Mouse (Mus musculus): ENCODE results near the gene Olfr1312. TPM values are rescaled to one million over a fixed set of nuclear protein-coding genes. Genes with fewer than 3 reads are reported as not detected.

Olfr1312 gene
- total and polyA plus RNA-seq, 3 experiments: not detected

DNA sequence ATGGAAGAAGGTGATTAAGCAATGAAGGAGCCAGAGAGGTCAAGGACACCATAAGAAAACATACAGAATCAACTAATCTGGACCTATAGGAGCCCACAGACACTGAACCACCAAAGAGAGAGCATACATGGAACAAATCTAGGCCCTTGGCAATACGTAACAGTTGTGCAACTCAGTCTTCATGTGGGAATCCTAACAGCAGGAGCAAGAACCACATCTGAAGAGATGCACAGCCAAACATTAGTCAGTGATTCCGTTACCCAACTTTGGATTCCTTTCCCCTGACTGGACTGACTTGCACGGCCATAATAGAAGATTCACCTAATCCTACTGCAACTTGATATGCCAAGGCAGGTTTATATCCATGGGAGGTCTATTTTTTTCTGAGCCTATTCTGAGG, 35.1 kb downstream of the Olfr1312 start:
- no peaks in the 10 kb centered on the region for H3K79me2 ChIP-seq (replicated peaks; ENCODE audit: control insufficient read depth, extremely low read depth, insufficient read depth, poor library complexity, severe bottlenecking)
- H3K36me3 ChIP-seq (replicated peaks in 1 of 2; ENCODE audit: control insufficient read depth in 1 of 2, insufficient read depth in 1 of 2, low read length in 1 of 2): no peaks in the 10 kb centered on the region
- in situ Hi-C loops (cut with MboI; ENCODE audit: low pct_ligation_motif_present, low pct_unique_long_range_greater_than_20kb, low sequenced_read_pairs): no loop called here
- no peak for TF ChIP-seq MAX (IDR thresholded peaks at IDR 0.05; ENCODE audit: low read length)
- TF ChIP-seq ZMIZ1 (IDR thresholded peaks at IDR 0.05; ENCODE audit: low read depth, low read length): no peak
- TF ChIP-seq USF1 (IDR thresholded peaks at IDR 0.05; ENCODE audit: low read depth, low read length): no peak
- no peak for TF ChIP-seq PAX5 (IDR thresholded peaks at IDR 0.05; ENCODE audit: low read length)
- no peak for TF ChIP-seq MXI1 (IDR thresholded peaks at IDR 0.05; ENCODE audit: low read depth, low read length)
- TF ChIP-seq GABPA (IDR thresholded peaks at IDR 0.05; ENCODE audit: insufficient replicate concordance, low read depth, low read length): no peak
- TF ChIP-seq ZC3H11A (IDR thresholded peaks at IDR 0.05; ENCODE audit: low read depth, low read length): no peak
- no peak for TF ChIP-seq TBP (conservative IDR thresholded peaks at IDR 0.05; ENCODE audit: low read depth, low read length)
- TF ChIP-seq KAT2A (IDR thresholded peaks at IDR 0.05; ENCODE audit: insufficient replicate concordance, low read length): no peak
- no peak for TF ChIP-seq RCOR1 (conservative IDR thresholded peaks at IDR 0.05; ENCODE audit: low read depth, low read length)
- no peak for TF ChIP-seq MYC (IDR thresholded peaks at IDR 0.05; ENCODE audit: low read depth, low read length)
- TF ChIP-seq HCFC1 (IDR thresholded peaks at IDR 0.05; ENCODE audit: low read depth, low read length): no peak
- no peak for TF ChIP-seq CTCF (conservative IDR thresholded peaks at IDR 0.05 in 1 of 2, IDR thresholded peaks at IDR 0.05 in 1 of 2; ENCODE audit: low read depth in 2 of 2, low read length in 2 of 2)
- no peaks in the 10 kb centered on the region for H3K4me1 ChIP-seq (ENCODE audit: control insufficient read depth in 1 of 2, insufficient read depth in 2 of 2)
- no peak overlapping the region for H3K27ac ChIP-seq (ENCODE audit: insufficient read depth, low read depth)
- H3K27me3 ChIP-seq (replicated peaks): peaks cover 55% of the 10 kb centered on the region
- no peak for DNase-seq (ENCODE audit: extremely low read depth)
- no peak overlapping the region for H3K4me3 ChIP-seq (replicated peaks in 1 of 3; ENCODE audit: low read depth in 2 of 3, low read length in 2 of 3, poor library complexity in 1 of 3)
- no peaks in the 10 kb centered on the region for H3K9me3 ChIP-seq (replicated peaks; ENCODE audit: low read length)
- no peak overlapping the region for H3K4me2 ChIP-seq (ENCODE audit: insufficient read depth, low read depth, poor library complexity, severe bottlenecking)
- H3K9ac ChIP-seq (ENCODE audit: insufficient read depth, low read depth): no peak overlapping the region
- dilution Hi-C loops (cut with MboI; ENCODE audit: extremely low pct_ligation_motif_present, extremely low pct_unique_long_range_greater_than_20kb, low sequenced_read_pairs): no loop called here

DNA sequence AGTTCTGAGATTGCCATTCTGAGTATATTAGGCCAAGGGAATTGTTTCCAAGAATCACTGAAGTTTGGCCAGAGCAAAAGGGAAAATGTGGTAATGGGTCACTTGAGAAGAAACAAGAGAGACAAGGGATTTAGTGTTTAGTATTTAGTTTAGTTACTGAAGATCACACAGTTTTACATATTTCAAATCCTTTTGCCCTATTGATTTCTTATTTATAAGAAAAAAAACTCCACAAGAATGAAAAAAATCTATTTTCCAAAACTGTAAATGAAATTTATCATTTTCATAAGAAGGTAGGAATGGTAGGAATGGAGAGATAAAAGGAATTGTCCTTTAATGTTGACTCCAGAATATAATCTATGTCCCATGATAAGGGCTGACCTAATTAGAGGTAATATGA, 37.4 kb downstream of the Olfr1312 start, which contains the start of gene Olfr1310:
Gene Olfr1310 (minus strand): TSS at position 101 of the 400 bp plus-strand sequence.
- Histone ChIP-seq H3K27ac (ENCODE audit: insufficient read depth, low read depth) (no peak within 1 kb of the TSS), H3K4me3 (replicated peaks in 1 of 3; ENCODE audit: low read depth in 2 of 3, low read length in 2 of 3, poor library complexity in 1 of 3) (no peak within 1 kb of the TSS), H3K9me3 (replicated peaks; ENCODE audit: low read length) (no peaks in the 10 kb centered on the region), H3K4me2 (ENCODE audit: insufficient read depth, low read depth, poor library complexity, severe bottlenecking) (no peak within 1 kb of the TSS), H3K79me2 (replicated peaks; ENCODE audit: control insufficient read depth, extremely low read depth, insufficient read depth, poor library complexity, severe bottlenecking) (no peaks in the 10 kb centered on the region), H3K4me1 (ENCODE audit: control insufficient read depth in 1 of 2, insufficient read depth in 2 of 2) (no peaks in the 10 kb centered on the region), H3K36me3 (replicated peaks in 1 of 2; ENCODE audit: control insufficient read depth in 1 of 2, insufficient read depth in 1 of 2, low read length in 1 of 2) (no peaks in the 10 kb centered on the region), H3K27me3 (replicated peaks) (peaks cover 49% of the 10 kb centered on the region), H3K9ac (ENCODE audit: insufficient read depth, low read depth) (no peak within 1 kb of the TSS)
- TF ChIP-seq ELF1 (IDR thresholded peaks at IDR 0.05; ENCODE audit: low read depth, low read length) (no peak), SMC3 (IDR thresholded peaks at IDR 0.05; ENCODE audit: low read depth, low read length) (no peak), UBTF (IDR thresholded peaks at IDR 0.05; ENCODE audit: low read depth, low read length) (no peak), ZMIZ1 (IDR thresholded peaks at IDR 0.05; ENCODE audit: low read depth, low read length) (no peak), MAX (IDR thresholded peaks at IDR 0.05; ENCODE audit: low read length) (no peak), KAT2A (IDR thresholded peaks at IDR 0.05; ENCODE audit: insufficient replicate concordance, low read length) (no peak), USF2 (conservative IDR thresholded peaks at IDR 0.05; ENCODE audit: low read depth, low read length) (no peak), JUND (conservative IDR thresholded peaks at IDR 0.05; ENCODE audit: low read depth, low read length) (no peak), SIN3A (IDR thresholded peaks at IDR 0.05; ENCODE audit: low read length) (no peak), CHD1 (IDR thresholded peaks at IDR 0.05; ENCODE audit: low read depth, low read length) (no peak), BHLHE40 (IDR thresholded peaks at IDR 0.05; ENCODE audit: low read depth, low read length) (no peak), JUN (IDR thresholded peaks at IDR 0.05; ENCODE audit: insufficient read depth, low read depth, low read length) (no peak), HCFC1 (IDR thresholded peaks at IDR 0.05; ENCODE audit: low read depth, low read length) (no peak), E2F4 (IDR thresholded peaks at IDR 0.05; ENCODE audit: insufficient replicate concordance, low read depth, low read length) (no peak), POLR2AphosphoS2 (IDR thresholded peaks at IDR 0.05; ENCODE audit: low read depth, low read length) (no peak)
- dilution Hi-C loops (cut with MboI; ENCODE audit: extremely low pct_ligation_motif_present, extremely low pct_unique_long_range_greater_than_20kb, low sequenced_read_pairs): no loop called here
- in situ Hi-C loops (cut with MboI; ENCODE audit: low pct_ligation_motif_present, low pct_unique_long_range_greater_than_20kb, low sequenced_read_pairs): no loop called here
- no peak for DNase-seq (ENCODE audit: extremely low read depth)
